ENCODE assay signal across 8 mouse cellular contexts in the genomic region with DNA sequence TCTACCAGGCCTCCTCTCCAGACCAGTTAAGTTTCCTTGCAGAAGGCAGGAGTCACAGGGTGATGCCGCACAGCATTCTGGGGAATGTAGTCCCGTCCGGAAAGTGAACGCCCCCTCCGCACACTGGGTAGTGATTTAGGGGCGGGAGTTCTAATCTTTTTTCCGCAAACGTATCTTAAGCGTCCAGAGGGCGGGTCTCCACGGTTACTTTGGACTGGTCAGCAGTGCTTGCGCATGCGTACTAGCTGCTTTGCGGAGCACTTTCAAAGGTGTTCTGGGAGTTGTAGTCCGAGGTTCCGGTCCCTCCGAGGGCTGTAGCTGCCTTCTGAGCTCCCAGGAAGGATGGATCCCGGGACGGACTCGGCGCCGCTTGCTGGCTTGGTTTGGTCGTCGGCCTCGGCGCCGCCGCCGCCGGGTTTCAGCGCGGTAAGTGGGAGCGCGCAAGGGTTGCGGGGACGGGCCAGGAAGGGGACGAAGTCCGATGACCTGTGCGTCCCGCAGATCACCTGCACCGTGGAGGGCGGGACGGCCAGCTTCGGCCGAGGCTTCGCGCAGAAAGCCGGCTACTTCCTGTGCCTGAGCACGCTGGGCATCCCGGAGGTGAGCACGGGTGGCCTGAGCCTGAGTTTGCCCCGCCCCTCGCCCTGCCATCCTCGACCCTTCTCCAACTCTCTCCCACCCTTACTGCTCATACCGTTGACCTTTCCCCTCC. TPM values are rescaled to one million over a fixed set of nuclear protein-coding genes. Genes with fewer than 3 reads are reported as not detected.
DNase-seq lines count a peak whose midpoint lies in the region; ATAC-seq and TF ChIP-seq lines count a peak whose summit lies in the region.

A gene (plus strand): TSS at position 291 of the 712 bp plus-strand sequence.

- H3K4me2 ChIP-seq in heart, embryonic 12.5 days, result peak within 1 kb of the TSS; percentile 88
- H3K4me2 ChIP-seq in kidney, postnatal 0 days (ENCODE audit: low read length), result peak within 1 kb of the TSS; percentile 68
- H3K4me2 ChIP-seq in liver, embryonic 11.5 days, result peak within 1 kb of the TSS; percentile 95
- H3K4me2 ChIP-seq in stomach, embryonic 14.5 days (replicated peaks; ENCODE audit: low read depth, low read length), result peak within 1 kb of the TSS; percentile 84

- H3K4me3 ChIP-seq in heart, embryonic 12.5 days, result peak within 1 kb of the TSS; percentile 71
- H3K4me3 ChIP-seq in kidney, postnatal 0 days (replicated peaks; ENCODE audit: low read depth, low read length), result peak within 1 kb of the TSS; percentile 70
- H3K4me3 ChIP-seq in liver, embryonic 11.5 days (ENCODE audit: low read depth, low read length), result peak within 1 kb of the TSS; percentile 86
- peak within 1 kb of the TSS; percentile 78 for H3K4me3 ChIP-seq in stomach, embryonic 14.5 days (ENCODE audit: low read depth, low read length)

- WGBS in heart, embryonic 12.5 days, result under 1% methylated on average over 55 of the region's 55 CpGs
- WGBS in kidney, postnatal 0 days, result under 1% methylated on average over 55 of the region's 55 CpGs
- under 1% methylated on average over 55 of the region's 55 CpGs for WGBS in liver, embryonic 11.5 days
- WGBS in stomach, embryonic 14.5 days, result under 1% methylated on average over 55 of the region's 55 CpGs

- H3K9me3 ChIP-seq in heart, embryonic 12.5 days (replicated peaks), result no peaks in the 10 kb centered on the region
- H3K9me3 ChIP-seq in kidney, postnatal 0 days (replicated peaks; ENCODE audit: low read length), result no peaks in the 10 kb centered on the region
- H3K9me3 ChIP-seq in liver, embryonic 11.5 days (ENCODE audit: control insufficient read depth, low read length), result no peaks in the 10 kb centered on the region
- H3K9me3 ChIP-seq in stomach, embryonic 14.5 days (ENCODE audit: control insufficient read depth, low read depth, low read length), result no peaks in the 10 kb centered on the region

- H3K27ac ChIP-seq in heart, embryonic 12.5 days (ENCODE audit: poor library complexity, severe bottlenecking), result peak within 1 kb of the TSS; percentile 36; the same call in 1 of the 2 replicates
- H3K27ac ChIP-seq in kidney, postnatal 0 days, result peak within 1 kb of the TSS; percentile 69
- peak within 1 kb of the TSS; percentile 53; the same call in 1 of the 2 replicates for H3K27ac ChIP-seq in liver, embryonic 11.5 days (ENCODE audit: low read depth, low read length)
- H3K27ac ChIP-seq in stomach, embryonic 14.5 days (ENCODE audit: low read length), result peak within 1 kb of the TSS; percentile 30; the same call in 1 of the 2 replicates

- TF ChIP-seq CTCF in kidney, postnatal 0 days (IDR thresholded peaks at IDR 0.05; ENCODE audit: low read depth), result no peak

- DNase-seq in CD4-positive helper T cell, adult 2 months (ENCODE audit: low read depth, low spot score), result peak; percentile 98
- DNase-seq in brain, embryonic 18.5 days (ENCODE audit: low read depth, low spot score), result peak; percentile 98
- DNase-seq in kidney, postnatal 0 days (ENCODE audit: low spot score), result peak; percentile 100
- peak; percentile 87 for DNase-seq in liver, embryonic 11.5 days (ENCODE audit: low spot score)
- DNase-seq in naive thymus-derived CD4-positive, alpha-beta T cell, adult 2 months (ENCODE audit: low read depth), result peak; percentile 96

- no peaks in the 10 kb centered on the region for H3K27me3 ChIP-seq in heart, embryonic 12.5 days (replicated peaks)
- no peaks in the 10 kb centered on the region for H3K27me3 ChIP-seq in kidney, postnatal 0 days (ENCODE audit: insufficient read depth, low read length)
- H3K27me3 ChIP-seq in liver, embryonic 11.5 days (replicated peaks; ENCODE audit: control insufficient read depth, insufficient read depth, low read length), result no peaks in the 10 kb centered on the region
- no peaks in the 10 kb centered on the region for H3K27me3 ChIP-seq in stomach, embryonic 14.5 days (ENCODE audit: control insufficient read depth, insufficient read depth, low read length)

- peak; percentile 91 for ATAC-seq in erythroid progenitor cell, adult 5-6 weeks (replicated peaks; ENCODE audit: low FRiP score, poor library complexity, severe bottlenecking)
- peak; percentile 97 for ATAC-seq in heart, embryonic 12.5 days (ENCODE audit: insufficient number of reproducible peaks, low FRiP score)
- peak; percentile 96 for ATAC-seq in kidney, postnatal 0 days (replicated peaks; ENCODE audit: low FRiP score, low read depth)
- ATAC-seq in liver, embryonic 11.5 days (replicated peaks; ENCODE audit: low FRiP score), result peak; percentile 90
- peak; percentile 92 for ATAC-seq in stomach, embryonic 14.5 days (ENCODE audit: insufficient number of reproducible peaks, insufficient read depth, low FRiP score, low read depth)

- peaks cover 27% of the 10 kb centered on the region for H3K36me3 ChIP-seq in heart, embryonic 12.5 days
- peaks cover 20% of the 10 kb centered on the region for H3K36me3 ChIP-seq in kidney, postnatal 0 days (ENCODE audit: insufficient read depth, low read length)
- peaks cover 14% of the 10 kb centered on the region for H3K36me3 ChIP-seq in liver, embryonic 11.5 days (ENCODE audit: control insufficient read depth, insufficient read depth, low read length)
- H3K36me3 ChIP-seq in stomach, embryonic 14.5 days (ENCODE audit: control insufficient read depth, insufficient read depth, low read length), result peaks cover 11% of the 10 kb centered on the region; the same call in 1 of the 2 replicates

- H3K4me1 ChIP-seq in heart, embryonic 12.5 days (replicated peaks), result peaks cover 14% of the 10 kb centered on the region
- H3K4me1 ChIP-seq in kidney, postnatal 0 days (replicated peaks; ENCODE audit: insufficient read depth, low read length), result peaks cover 9% of the 10 kb centered on the region; the same call in 1 of the 2 replicates
- peaks cover 9% of the 10 kb centered on the region for H3K4me1 ChIP-seq in liver, embryonic 11.5 days (replicated peaks; ENCODE audit: control insufficient read depth, insufficient read depth, low read length)
- peaks cover 7% of the 10 kb centered on the region for H3K4me1 ChIP-seq in stomach, embryonic 14.5 days (ENCODE audit: control insufficient read depth, insufficient read depth, low read length)

- peak within 1 kb of the TSS; percentile 77 for H3K9ac ChIP-seq in heart, embryonic 12.5 days
- peak within 1 kb of the TSS; percentile 62 for H3K9ac ChIP-seq in kidney, postnatal 0 days (ENCODE audit: low read depth, low read length)
- H3K9ac ChIP-seq in liver, embryonic 11.5 days (ENCODE audit: low read depth, low read length), result peak within 1 kb of the TSS; percentile 77
- H3K9ac ChIP-seq in stomach, embryonic 14.5 days (replicated peaks; ENCODE audit: low read depth, low read length), result peak within 1 kb of the TSS; percentile 69

RNA-seq across cellular contexts. Expression of the gene that starts here (rescaled TPM):
- 7.6 and 9.6 TPM in 2 replicates for total RNA-seq in erythroid progenitor cell, adult 5-6 weeks (2015; ENCODE audit: low replicate concordance)
- 2.1 and 4.5 TPM in 2 replicates for total RNA-seq in erythroid progenitor cell, adult 5-6 weeks (2017; ENCODE audit: low replicate concordance)
- polyA plus RNA-seq in heart, embryonic 12.5 days (2016; fragmentation: Nextera tagmentation; extraction: Ambion mirVana), result 51.8 and 53.4 TPM in 2 replicates
- polyA plus RNA-seq in kidney, postnatal 0 days (2015; fragmentation: Nextera tagmentation; extraction: Ambion mirVana), result 129 and 131 TPM in 2 replicates
- 68.1 and 71.0 TPM in 2 replicates for polyA plus RNA-seq in liver, embryonic 11.5 days (2014; fragmentation: Nextera tagmentation; extraction: Ambion mirVana)
- 103 and 105 TPM in 2 replicates for polyA plus RNA-seq in stomach, embryonic 14.5 days (2014; fragmentation: Nextera tagmentation; extraction: Ambion mirVana)

Comparison
In these comparisons a context has a peak if more than half of its experiments do, and no peak if none do; other contexts are left out.
1. Peak in every context shown above with its lines: DNase-seq, ATAC-seq, H3K4me3 ChIP-seq and H3K27ac ChIP-seq.